Mouse (Mus musculus) splenic B cell, adult 2 months (primary cell): ENCODE results near the gene Plekho2.
A peak's percentile ranks its signal among the peaks of the same experiment; 100 is the strongest.

Experiments used
- DNase-seq: peaks from one replicate; pipeline ENCODE4 v3.0.0-alpha.2; 2011; ENCODE audit warnings: low read depth, low spot score
- H3K27me3 ChIP-seq: 2 replicates; pipeline ENCODE4 v1.6.1; 2012; ENCODE audit warnings: mild to moderate bottlenecking, low read length, moderate library complexity, mixed read lengths; ENCODE audit not compliant: control insufficient read depth, poor library complexity, insufficient read depth, severe bottlenecking
- H3K36me3 ChIP-seq: 2 replicates; pipeline ENCODE4 v1.6.1; 2012; ENCODE audit warnings: mild to moderate bottlenecking, low read length, moderate library complexity, mixed read lengths; ENCODE audit not compliant: control insufficient read depth, poor library complexity, insufficient read depth, severe bottlenecking

Plekho2 gene

GRCm38 (mm10) chr9:65598765-65599249 lies 19.0 kb upstream of the Plekho2 start:
- H3K27me3 ChIP-seq, result no peaks in the 10 kb centered on the region
- peak; percentile 68 for DNase-seq
- no peaks in the 10 kb centered on the region for H3K36me3 ChIP-seq

GRCm38 (mm10) chr9:65593596-65593995 lies 13.8 kb upstream of the Plekho2 start:
- Histone ChIP-seq H3K27me3 (no peaks in the 10 kb centered on the region), H3K36me3 (no peaks in the 10 kb centered on the region)
- DNase-seq, result no peak

GRCm38 (mm10) chr9:65592721-65593120 lies 12.9 kb upstream of the Plekho2 start:
- H3K36me3 ChIP-seq, result no peaks in the 10 kb centered on the region
- no peak for DNase-seq
- no peaks in the 10 kb centered on the region for H3K27me3 ChIP-seq

GRCm38 (mm10) chr9:65589091-65589490 lies 9.3 kb upstream of the Plekho2 start:
- no peaks in the 10 kb centered on the region for H3K27me3 ChIP-seq
- H3K36me3 ChIP-seq, result no peaks in the 10 kb centered on the region
- no peak for DNase-seq

GRCm38 (mm10) chr9:65587573-65588358 lies 7.9 kb upstream of the Plekho2 start:
- Histone ChIP-seq H3K36me3 (no peaks in the 10 kb centered on the region), H3K27me3 (no peaks in the 10 kb centered on the region)
- DNase-seq, result peak; percentile 48

GRCm38 (mm10) chr9:65587270-65587572 lies 7.4 kb upstream of the Plekho2 start:
- no peak for DNase-seq
- Histone ChIP-seq H3K36me3 (no peaks in the 10 kb centered on the region), H3K27me3 (no peaks in the 10 kb centered on the region)

- H3K36me3 ChIP-seq, result no peaks in the 10 kb centered on the region
- no peaks in the 10 kb centered on the region for H3K27me3 ChIP-seq
- DNase-seq, result peak; percentile 80
Measured at GRCm38 (mm10) chr9:65586406-65587269, 6.8 kb upstream of the Plekho2 start, which contains the start of gene Pif1. Pif1 (plus strand) TSS chr9:65587160.

GRCm38 (mm10) chr9:65583045-65583444 lies 3.2 kb upstream of the Plekho2 start:
- no peaks in the 10 kb centered on the region for H3K36me3 ChIP-seq
- peak; percentile 80 for DNase-seq
- H3K27me3 ChIP-seq, result no peaks in the 10 kb centered on the region

- H3K36me3 ChIP-seq, result no peaks in the 10 kb centered on the region
- no peaks in the 10 kb centered on the region for H3K27me3 ChIP-seq
- peak; percentile 96 for DNase-seq
Measured at GRCm38 (mm10) chr9:65580401-65581256, 789 bp upstream of the Plekho2 start.

- Histone ChIP-seq H3K27me3 (no peaks in the 10 kb centered on the region), H3K36me3 (no peaks in the 10 kb centered on the region)
- peak; percentile 90 for DNase-seq
Measured at GRCm38 (mm10) chr9:65578801-65579249, 1.0 kb downstream of the Plekho2 start.

GRCm38 (mm10) chr9:65577511-65578196 lies 2.2 kb downstream of the Plekho2 start:
- H3K36me3 ChIP-seq, result no peaks in the 10 kb centered on the region; the same call in 1 of the 2 replicates
- H3K27me3 ChIP-seq, result no peaks in the 10 kb centered on the region
- DNase-seq, result no peak

GRCm38 (mm10) chr9:65576861-65577510 lies 2.9 kb downstream of the Plekho2 start:
- Histone ChIP-seq H3K27me3 (no peaks in the 10 kb centered on the region), H3K36me3 (no peaks in the 10 kb centered on the region; the same call in 1 of the 2 replicates)
- no peak for DNase-seq

- Histone ChIP-seq H3K36me3 (peaks cover 2% of the 10 kb centered on the region), H3K27me3 (no peaks in the 10 kb centered on the region)
- peak; percentile 62 for DNase-seq
Measured at GRCm38 (mm10) chr9:65575393-65576196, 4.2 kb downstream of the Plekho2 start.
